Mouse (Mus musculus) G1E (cell line): ENCODE results near the gene Olfr1311. TPM values are rescaled to one million over a fixed set of nuclear protein-coding genes. Genes with fewer than 3 reads are reported as not detected.
"Not testable (repeated sequence)": the region's sequence is repeated elsewhere in the genome, so short reads cannot be mapped to it uniquely, and the experiment has no call there.

Experiments
- ATAC-seq: 2 replicates; pipeline ENCODE4 v1.8.0; 2016; ENCODE audit warnings: mild to moderate bottlenecking; ENCODE audit not compliant: insufficient number of reproducible peaks, poor library complexity, low FRiP score, severe bottlenecking; ENCODE audit errors: extremely low read depth
- DNase-seq: peaks from one replicate; pipeline ENCODE4 v3.0.0; 2012; ENCODE audit warnings: low spot score
- H3K27me3 ChIP-seq: 2 replicates; pipeline ENCODE4 v1.6.1; 2012; ENCODE audit warnings: mild to moderate bottlenecking, low read length, inconsistent platforms; ENCODE audit not compliant: insufficient read depth
- H3K36me3 ChIP-seq: replicated peaks from 2 replicates; pipeline ENCODE3; 2012; ENCODE audit warnings: mild to moderate bottlenecking, inconsistent platforms
- H3K4me1 ChIP-seq: 2 replicates; pipeline ENCODE4 v1.6.1; 2012; ENCODE audit warnings: low read depth, low read length, inconsistent platforms, mixed read lengths; ENCODE audit not compliant: insufficient read depth
- H3K4me3 ChIP-seq: 2 replicates; pipeline ENCODE4 v1.5.1; 2012; ENCODE audit warnings: low read depth, mild to moderate bottlenecking, inconsistent platforms, low read length, moderate library complexity, mixed read lengths
- H3K9me3 ChIP-seq: replicated peaks from 2 replicates; pipeline ENCODE4 v1.6.1; 2012; ENCODE audit warnings: inconsistent platforms
- CTCF ChIP-seq: IDR thresholded peaks from 2 replicates; pipeline ENCODE4 v1.5.1; 2012; ENCODE audit warnings: low read depth, low read length, inconsistent platforms, mixed read lengths
- GATA1 ChIP-seq: IDR thresholded peaks from 2 replicates; pipeline ENCODE4 v1.6.1; 2012; ENCODE audit warnings: borderline replicate concordance, low read length, inconsistent platforms, mixed read lengths
- GATA2 ChIP-seq: IDR thresholded peaks from 2 replicates; pipeline ENCODE4 v1.6.1; 2012; ENCODE audit warnings: low read depth, low read length, inconsistent platforms, borderline replicate concordance
- POLR2AphosphoS5 ChIP-seq: IDR thresholded peaks from 2 replicates; pipeline ENCODE4 v1.6.1; 2012; ENCODE audit warnings: low read depth, low read length, inconsistent platforms; ENCODE audit not compliant: insufficient replicate concordance
- TAL1 ChIP-seq: conservative IDR thresholded peaks from 2 replicates; pipeline ENCODE4 v1.6.1; 2012; ENCODE audit warnings: low read depth, low read length, inconsistent platforms, mixed read lengths
- polyA plus RNA-seq: library from polyadenylated mRNA; stranded (reverse); fragments of >175 nt; gene quantifications from 2 replicates; pipeline ENCODE4 v1.2.3, GENCODE M21; 2012
- total RNA-seq, 2 experiments: library from RNA; stranded (forward) in 1 of 2; stranded (reverse) in 1 of 2; fragments of 200-1000 nt in 1 of 2; fragments of >200 nt in 1 of 2; fragmentation: Nextera tagmentation in 1 of 2; gene quantifications; 2 replicates each; pipeline ENCODE4 v1.2.3; 2014 to 2017

The Olfr1311 gene
- total RNA-seq (2014; fragmentation: Nextera tagmentation), result not detected in 2 replicates
- total RNA-seq (2017), result 0.12 and 0.16 TPM in 2 replicates
- not detected in 2 replicates for polyA plus RNA-seq

GRCm38 (mm10) chr2:112024312-112024711 is at the start of gene Olfr1311:
TSS of gene Olfr1311 (minus strand) at chr2:112024412.
- Histone ChIP-seq H3K4me1 (no peaks in the 10 kb centered on the region), H3K9me3 (no peaks in the 10 kb centered on the region), H3K4me3 (no peak within 1 kb of the TSS), H3K36me3 (no peaks in the 10 kb centered on the region), H3K27me3 (no peaks in the 10 kb centered on the region)
- no peak for ATAC-seq
- TF ChIP-seq CTCF (no peak), TAL1 (no peak), GATA1 (no peak)
- no peak for DNase-seq

DNA sequence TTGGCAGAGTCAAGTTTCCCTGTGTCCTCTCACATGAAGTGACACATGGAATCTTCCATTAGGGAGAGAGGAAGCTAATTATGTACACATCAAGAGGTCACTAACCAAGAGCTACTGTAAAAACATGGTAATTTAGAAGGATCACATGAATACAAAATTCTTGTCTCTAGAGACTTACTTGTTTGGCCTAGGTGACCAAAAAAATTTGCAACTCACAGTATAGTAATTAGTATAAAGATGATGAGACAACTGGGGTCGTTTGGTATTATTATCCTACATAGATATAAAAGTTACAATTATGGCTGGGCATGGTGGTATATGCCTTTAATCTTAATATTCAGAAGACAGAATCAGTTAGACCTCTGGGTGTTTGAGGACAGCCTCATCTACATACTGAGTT is 25.9 kb upstream of the Olfr1311 start, which contains the start of gene Olfr1312:
Gene Olfr1312 (minus strand): TSS at position 101 of the 400 bp plus-strand sequence.
- Histone ChIP-seq H3K4me1 (no peaks in the 10 kb centered on the region), H3K27me3 (no peaks in the 10 kb centered on the region), H3K4me3 (no peak within 1 kb of the TSS), H3K9me3 (no peaks in the 10 kb centered on the region), H3K36me3 (no peaks in the 10 kb centered on the region)
- TF ChIP-seq GATA2 (no peak), TAL1 (no peak), CTCF (no peak), POLR2AphosphoS5 (no peak), GATA1 (no peak)
- DNase-seq (no peak), ATAC-seq (no peak)

DNA sequence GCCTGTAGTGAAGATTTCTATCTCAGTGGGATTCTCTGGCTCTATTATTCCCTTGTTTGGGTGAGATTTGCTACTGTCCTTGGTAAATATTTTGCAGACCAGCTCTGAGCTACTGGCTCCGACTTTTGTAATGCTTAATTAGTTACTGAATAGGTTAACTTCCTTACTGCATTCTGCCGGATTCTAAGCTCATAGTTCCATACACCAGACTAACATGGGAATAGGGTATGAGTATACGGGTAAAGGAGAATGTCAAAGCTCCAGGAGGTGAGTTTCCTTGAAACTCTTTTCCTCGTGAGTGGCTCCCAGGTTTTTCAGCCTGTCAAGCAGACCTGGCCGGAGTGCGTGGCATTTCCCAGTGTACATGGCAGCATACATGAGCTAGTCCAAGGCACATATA is 2.8 kb upstream of the Olfr1311 start:
- H3K36me3 ChIP-seq, H3K4me1 ChIP-seq, H3K9me3 ChIP-seq, ATAC-seq, H3K27me3 ChIP-seq, DNase-seq, H3K4me3 ChIP-seq: not testable (repeated sequence)

DNA sequence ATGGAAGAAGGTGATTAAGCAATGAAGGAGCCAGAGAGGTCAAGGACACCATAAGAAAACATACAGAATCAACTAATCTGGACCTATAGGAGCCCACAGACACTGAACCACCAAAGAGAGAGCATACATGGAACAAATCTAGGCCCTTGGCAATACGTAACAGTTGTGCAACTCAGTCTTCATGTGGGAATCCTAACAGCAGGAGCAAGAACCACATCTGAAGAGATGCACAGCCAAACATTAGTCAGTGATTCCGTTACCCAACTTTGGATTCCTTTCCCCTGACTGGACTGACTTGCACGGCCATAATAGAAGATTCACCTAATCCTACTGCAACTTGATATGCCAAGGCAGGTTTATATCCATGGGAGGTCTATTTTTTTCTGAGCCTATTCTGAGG is 9.3 kb downstream of the Olfr1311 start:
- Histone ChIP-seq H3K27me3 (no peaks in the 10 kb centered on the region), H3K9me3 (no peaks in the 10 kb centered on the region), H3K4me3 (no peak overlapping the region), H3K36me3 (no peaks in the 10 kb centered on the region), H3K4me1 (no peaks in the 10 kb centered on the region)
- DNase-seq, result no peak
- TF ChIP-seq CTCF (no peak), GATA1 (no peak), TAL1 (no peak), GATA2 (no peak), POLR2AphosphoS5 (no peak)
- no peak for ATAC-seq

DNA sequence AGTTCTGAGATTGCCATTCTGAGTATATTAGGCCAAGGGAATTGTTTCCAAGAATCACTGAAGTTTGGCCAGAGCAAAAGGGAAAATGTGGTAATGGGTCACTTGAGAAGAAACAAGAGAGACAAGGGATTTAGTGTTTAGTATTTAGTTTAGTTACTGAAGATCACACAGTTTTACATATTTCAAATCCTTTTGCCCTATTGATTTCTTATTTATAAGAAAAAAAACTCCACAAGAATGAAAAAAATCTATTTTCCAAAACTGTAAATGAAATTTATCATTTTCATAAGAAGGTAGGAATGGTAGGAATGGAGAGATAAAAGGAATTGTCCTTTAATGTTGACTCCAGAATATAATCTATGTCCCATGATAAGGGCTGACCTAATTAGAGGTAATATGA is 11.6 kb downstream of the Olfr1311 start, which contains the start of gene Olfr1310:
Gene Olfr1310 (minus strand): TSS at position 101 of the 400 bp plus-strand sequence.
- Histone ChIP-seq H3K36me3 (no peaks in the 10 kb centered on the region), H3K4me3 (no peak within 1 kb of the TSS), H3K4me1 (no peaks in the 10 kb centered on the region), H3K27me3 (no peaks in the 10 kb centered on the region), H3K9me3 (no peaks in the 10 kb centered on the region)
- TF ChIP-seq GATA2 (no peak), CTCF (no peak), POLR2AphosphoS5 (no peak), TAL1 (no peak), GATA1 (no peak)
- no peak for DNase-seq
- ATAC-seq, result no peak

- no peak for ATAC-seq
- DNase-seq, result no peak
- no peaks in the 10 kb centered on the region for H3K27me3 ChIP-seq
- no peaks in the 10 kb centered on the region for H3K4me1 ChIP-seq
- H3K9me3 ChIP-seq, result no peaks in the 10 kb centered on the region
- no peak for TF ChIP-seq CTCF
- no peak for TF ChIP-seq POLR2AphosphoS5
- no peak for TF ChIP-seq GATA2
- TF ChIP-seq GATA1, result no peak
- TF ChIP-seq TAL1, result no peak
- no peaks in the 10 kb centered on the region for H3K36me3 ChIP-seq
- H3K4me3 ChIP-seq, result no peak within 1 kb of the TSS
Observed at GRCm38 (mm10) chr2:111990181-111990580, 34.0 kb downstream of the Olfr1311 start, which contains the start of gene Olfr1309. TSS of gene Olfr1309 (minus strand) at chr2:111990281.

Other genes with a start within 250 kb of the Olfr1311 start
- gene Olfr1302, start 247.0 kb downstream of the Olfr1311 start, total RNA-seq (2014; fragmentation: Nextera tagmentation), result not detected in 2 replicates
- 0.05 TPM in 1 of 2 replicates, not detected in the other for gene Olfr1302, start 247.0 kb downstream of the Olfr1311 start, total RNA-seq (2017)
- not detected in 2 replicates for gene Olfr1302, start 247.0 kb downstream of the Olfr1311 start, polyA plus RNA-seq
- not detected in 2 replicates for gene Olfr1303, start 204.1 kb downstream of the Olfr1311 start, total RNA-seq (2014; fragmentation: Nextera tagmentation)
- not detected in 2 replicates for gene Olfr1303, start 204.1 kb downstream of the Olfr1311 start, total RNA-seq (2017)
- not detected in 2 replicates for gene Olfr1303, start 204.1 kb downstream of the Olfr1311 start, polyA plus RNA-seq
- not detected in 2 replicates for gene Olfr1305, start 147.3 kb downstream of the Olfr1311 start, total RNA-seq (2014; fragmentation: Nextera tagmentation)
- gene Olfr1305, start 147.3 kb downstream of the Olfr1311 start, total RNA-seq (2017), result 0.16 and 0.35 TPM in 2 replicates
- gene Olfr1305, start 147.3 kb downstream of the Olfr1311 start, polyA plus RNA-seq, result not detected in 2 replicates
- gene Olfr1306, start 108.1 kb downstream of the Olfr1311 start, total RNA-seq (2014; fragmentation: Nextera tagmentation), result not detected in 2 replicates
- 0.11 TPM in 1 of 2 replicates, not detected in the other for gene Olfr1306, start 108.1 kb downstream of the Olfr1311 start, total RNA-seq (2017)
- gene Olfr1306, start 108.1 kb downstream of the Olfr1311 start, polyA plus RNA-seq, result not detected in 2 replicates
- gene Olfr1307, start 75.0 kb downstream of the Olfr1311 start, total RNA-seq (2014; fragmentation: Nextera tagmentation), result not detected in 2 replicates
- gene Olfr1307, start 75.0 kb downstream of the Olfr1311 start, total RNA-seq (2017), result 0.06 and 0.11 TPM in 2 replicates
- not detected in 2 replicates for gene Olfr1307, start 75.0 kb downstream of the Olfr1311 start, polyA plus RNA-seq
- gene Olfr1308, start 59.5 kb downstream of the Olfr1311 start, total RNA-seq (2014; fragmentation: Nextera tagmentation), result not detected in 2 replicates
- gene Olfr1308, start 59.5 kb downstream of the Olfr1311 start, total RNA-seq (2017), result 0.27 TPM in 1 of 2 replicates, not detected in the other
- not detected in 2 replicates for gene Olfr1308, start 59.5 kb downstream of the Olfr1311 start, polyA plus RNA-seq
- gene Olfr1309, start 34.1 kb downstream of the Olfr1311 start, total RNA-seq (2014; fragmentation: Nextera tagmentation), result not detected in 2 replicates
- 0.05 and 0.06 TPM in 2 replicates for gene Olfr1309, start 34.1 kb downstream of the Olfr1311 start, total RNA-seq (2017)
- not detected in 2 replicates for gene Olfr1309, start 34.1 kb downstream of the Olfr1311 start, polyA plus RNA-seq
- gene Olfr1310, start 11.7 kb downstream of the Olfr1311 start, total RNA-seq (2014; fragmentation: Nextera tagmentation), result not detected in 2 replicates
- gene Olfr1310, start 11.7 kb downstream of the Olfr1311 start, total RNA-seq (2017), result under 0.01 TPM in 1 of 2 replicates, not detected in the other
- not detected in 2 replicates for gene Olfr1310, start 11.7 kb downstream of the Olfr1311 start, polyA plus RNA-seq
- gene Olfr1312, start 25.8 kb upstream of the Olfr1311 start, total RNA-seq (2014; fragmentation: Nextera tagmentation), result not detected in 2 replicates
- gene Olfr1312, start 25.8 kb upstream of the Olfr1311 start, total RNA-seq (2017), result 0.11 and 0.23 TPM in 2 replicates
- not detected in 2 replicates for gene Olfr1312, start 25.8 kb upstream of the Olfr1311 start, polyA plus RNA-seq
- not detected in 2 replicates for gene Olfr1313, start 53.4 kb upstream of the Olfr1311 start, total RNA-seq (2014; fragmentation: Nextera tagmentation)
- gene Olfr1313, start 53.4 kb upstream of the Olfr1311 start, total RNA-seq (2017), result 0.11 and 0.12 TPM in 2 replicates
- not detected in 2 replicates for gene Olfr1313, start 53.4 kb upstream of the Olfr1311 start, polyA plus RNA-seq
- not detected in 2 replicates for gene Olfr1314, start 72.4 kb upstream of the Olfr1311 start, total RNA-seq (2014; fragmentation: Nextera tagmentation)
- 0.16 and 0.17 TPM in 2 replicates for gene Olfr1314, start 72.4 kb upstream of the Olfr1311 start, total RNA-seq (2017)
- not detected in 2 replicates for gene Olfr1314, start 72.4 kb upstream of the Olfr1311 start, polyA plus RNA-seq
- gene Olfr1315-ps1, start 91.0 kb upstream of the Olfr1311 start, total RNA-seq (2014; fragmentation: Nextera tagmentation), result not detected in 2 replicates
- not detected in 2 replicates for gene Olfr1315-ps1, start 91.0 kb upstream of the Olfr1311 start, total RNA-seq (2017)
- gene Olfr1315-ps1, start 91.0 kb upstream of the Olfr1311 start, polyA plus RNA-seq, result not detected in 2 replicates
- not detected in 2 replicates for gene Olfr1316, start 110.6 kb upstream of the Olfr1311 start, total RNA-seq (2014; fragmentation: Nextera tagmentation)
- 0.06 and 0.11 TPM in 2 replicates for gene Olfr1316, start 110.6 kb upstream of the Olfr1311 start, total RNA-seq (2017)
- not detected in 2 replicates for gene Olfr1316, start 110.6 kb upstream of the Olfr1311 start, polyA plus RNA-seq
- gene Olfr1317, start 115.9 kb upstream of the Olfr1311 start, total RNA-seq (2014; fragmentation: Nextera tagmentation), result not detected in 2 replicates
- gene Olfr1317, start 115.9 kb upstream of the Olfr1311 start, total RNA-seq (2017), result 0.12 TPM in 1 of 2 replicates, not detected in the other
- gene Olfr1317, start 115.9 kb upstream of the Olfr1311 start, polyA plus RNA-seq, result not detected in 2 replicates
- gene Olfr1318, start 129.8 kb upstream of the Olfr1311 start, total RNA-seq (2014; fragmentation: Nextera tagmentation), result not detected in 2 replicates
- 0.12 and 0.16 TPM in 2 replicates for gene Olfr1318, start 129.8 kb upstream of the Olfr1311 start, total RNA-seq (2017)
- not detected in 2 replicates for gene Olfr1318, start 129.8 kb upstream of the Olfr1311 start, polyA plus RNA-seq
- gene Lpcat4, start 215.1 kb upstream of the Olfr1311 start, total RNA-seq (2014; fragmentation: Nextera tagmentation), result 20.2 and 24.4 TPM in 2 replicates
- gene Lpcat4, start 215.1 kb upstream of the Olfr1311 start, total RNA-seq (2017), result 2.4 and 3.0 TPM in 2 replicates
- 52.9 and 54.2 TPM in 2 replicates for gene Lpcat4, start 215.1 kb upstream of the Olfr1311 start, polyA plus RNA-seq
- gene Nutm1, start 234.9 kb upstream of the Olfr1311 start, total RNA-seq (2014; fragmentation: Nextera tagmentation), result not detected in 2 replicates
- 0.11 and 0.17 TPM in 2 replicates for gene Nutm1, start 234.9 kb upstream of the Olfr1311 start, total RNA-seq (2017)
- 0.04 TPM in 1 of 2 replicates, not detected in the other for gene Nutm1, start 234.9 kb upstream of the Olfr1311 start, polyA plus RNA-seq
- gene Nop10, start 237.5 kb upstream of the Olfr1311 start, total RNA-seq (2014; fragmentation: Nextera tagmentation), result 53.1 and 66.1 TPM in 2 replicates
- gene Nop10, start 237.5 kb upstream of the Olfr1311 start, total RNA-seq (2017), result 240 and 329 TPM in 2 replicates
- gene Nop10, start 237.5 kb upstream of the Olfr1311 start, polyA plus RNA-seq, result 34.4 and 34.5 TPM in 2 replicates
- 55.2 and 55.9 TPM in 2 replicates for gene Slc12a6, start 241.4 kb upstream of the Olfr1311 start, total RNA-seq (2014; fragmentation: Nextera tagmentation)
- 46.6 and 50.5 TPM in 2 replicates for gene Slc12a6, start 241.4 kb upstream of the Olfr1311 start, total RNA-seq (2017)
- 3.3 and 4.2 TPM in 2 replicates for gene Slc12a6, start 241.4 kb upstream of the Olfr1311 start, polyA plus RNA-seq
- gene Gm21985, start 241.9 kb upstream of the Olfr1311 start, total RNA-seq (2014; fragmentation: Nextera tagmentation), result not detected in 2 replicates
- 0.16 and 0.64 TPM in 2 replicates for gene Gm21985, start 241.9 kb upstream of the Olfr1311 start, total RNA-seq (2017)
- gene Gm21985, start 241.9 kb upstream of the Olfr1311 start, polyA plus RNA-seq, result not detected in 2 replicates